Mouse (Mus musculus) gastrocnemius, postnatal 36 days (tissue): ENCODE data around the gene Frmd4a. TPM values are rescaled to one million over a fixed set of nuclear protein-coding genes. Genes with fewer than 3 reads are reported as not detected.

ENCODE experiments used
- DNase-seq, 2 experiments: peaks; one replicate each; pipeline ENCODE4 v3.0.0; 2022
- intact Hi-C: fragments of 180-260 bp; cut with DNase I; formaldehyde crosslinking; loops from one replicate; pipeline ENCODE4 v1.15.1; 2025
- total RNA-seq, 2 experiments: library from RNA; stranded (reverse); gene quantifications; 2 replicates each; pipeline ENCODE4 v1.2.3; 2021

The Frmd4a gene
- total RNA-seq, 2 experiments from 2014 or later: 3.9 to 4.0 TPM

GRCm38 (mm10) chr2:4267377-4267776, 249.9 kb downstream of the Frmd4a start:
- intact Hi-C loops: no loop called here

DNA sequence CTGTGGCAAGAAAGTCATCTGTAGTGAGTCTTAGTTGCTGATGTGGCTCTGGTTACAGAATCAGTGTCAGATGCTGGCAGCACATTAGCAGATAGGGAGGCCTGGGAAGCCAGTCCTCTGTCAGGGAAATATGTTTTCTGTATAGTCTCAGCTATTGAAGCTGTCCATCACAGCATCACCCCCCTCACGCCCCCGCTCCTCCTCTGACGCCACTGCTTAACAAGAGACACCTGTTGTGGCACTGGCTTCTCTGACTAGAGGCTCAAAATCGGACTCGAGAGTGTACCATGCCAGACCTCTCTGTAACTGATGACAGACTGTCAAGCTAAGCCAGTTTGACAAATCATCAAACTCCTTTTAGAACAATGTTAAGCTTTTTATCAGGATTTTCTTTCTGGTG, 265.3 kb downstream of the Frmd4a start:
- no peak for DNase-seq
- intact Hi-C loops: no loop called here

More at GRCm38 (mm10) chr2:4267377-4267776, 249.9 kb downstream of the Frmd4a start:
- no peak for DNase-seq

DNA sequence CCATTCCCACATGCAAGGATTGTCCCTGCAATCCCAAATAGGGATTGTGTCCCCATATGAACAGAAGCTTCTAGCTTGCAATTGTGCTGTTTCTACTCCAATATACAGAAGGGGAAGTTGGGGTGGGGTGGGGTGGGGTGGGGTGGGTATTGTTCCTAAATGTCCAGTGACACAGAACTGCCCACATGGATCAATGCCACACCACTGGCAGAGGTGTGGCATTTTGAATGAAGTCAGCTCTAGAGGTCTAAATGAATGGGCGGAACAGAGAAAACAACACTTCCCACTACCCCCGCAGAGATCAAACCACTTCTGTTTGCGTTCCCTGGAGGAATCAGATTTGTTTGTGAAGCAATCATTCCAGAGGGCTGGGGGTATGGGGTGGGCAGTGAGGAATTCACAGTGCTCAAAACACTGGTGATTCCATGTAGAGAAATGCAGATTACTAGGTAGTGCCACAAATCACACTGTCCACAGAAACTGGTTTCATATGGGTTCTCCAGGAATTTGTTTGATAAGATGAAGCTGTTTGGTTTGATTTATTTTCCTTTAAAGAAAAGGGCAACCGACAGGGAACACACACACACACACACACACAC, 268.3 kb downstream of the Frmd4a start:
- no peak for DNase-seq
- intact Hi-C loops: no loop called here

- intact Hi-C loops: no loop called here
- no peak for DNase-seq
These were observed 268.9 kb downstream of the Frmd4a start for GRCm38 (mm10) chr2:4286390-4286901.

GRCm38 (mm10) chr2:4290475-4290874, 273.0 kb downstream of the Frmd4a start:
- intact Hi-C loops: no loop called here
- no peak for DNase-seq

DNA sequence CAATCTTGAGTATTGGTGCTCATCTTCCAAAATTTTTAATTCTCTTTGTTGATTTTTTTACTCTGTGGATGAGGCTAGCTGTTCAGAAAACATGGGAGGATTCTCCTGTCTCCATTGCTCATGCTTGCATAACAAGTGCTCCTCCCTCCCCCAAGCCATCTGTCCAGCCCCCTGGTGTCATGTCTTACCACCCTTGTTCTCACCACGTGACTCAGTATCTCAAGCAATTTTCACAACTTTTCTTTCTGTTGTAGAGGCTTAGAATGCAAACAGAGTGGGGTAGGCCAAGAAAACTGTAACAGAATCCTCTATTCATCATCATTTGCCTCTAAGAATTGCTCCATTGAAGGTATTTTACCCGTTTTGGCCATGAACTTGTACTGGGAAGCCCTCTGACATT, 273.6 kb downstream of the Frmd4a start:
- intact Hi-C loops: no loop called here
- no peak for DNase-seq

DNA sequence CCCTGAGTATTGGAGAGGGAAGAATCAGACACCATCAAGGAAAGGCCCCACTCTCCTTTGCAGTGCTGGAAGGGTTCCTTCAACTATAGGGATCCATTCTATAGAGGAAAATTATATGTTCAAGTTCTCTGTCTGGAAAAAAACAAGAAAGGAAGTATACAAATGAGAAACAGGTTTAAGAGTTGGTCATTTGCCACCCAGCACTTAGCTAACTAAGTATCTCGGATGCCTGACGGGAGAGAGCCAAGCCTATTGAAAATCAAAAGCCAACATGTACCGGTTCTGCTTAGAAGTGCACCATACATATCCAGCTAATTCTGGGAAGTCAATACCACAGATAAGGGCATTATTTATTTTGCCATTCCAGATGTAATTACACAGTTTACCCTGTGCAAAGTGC, 274.2 kb downstream of the Frmd4a start:
- intact Hi-C loops: no loop called here
- DNase-seq: no peak

GRCm38 (mm10) chr2:4293726-4294125, 276.2 kb downstream of the Frmd4a start:
- DNase-seq: no peak

GRCm38 (mm10) chr2:4295641-4296040, 278.1 kb downstream of the Frmd4a start:
- DNase-seq: no peak
- intact Hi-C loops: no loop called here

More at GRCm38 (mm10) chr2:4293726-4294125, 276.2 kb downstream of the Frmd4a start:
- intact Hi-C loops: no loop called here

DNA sequence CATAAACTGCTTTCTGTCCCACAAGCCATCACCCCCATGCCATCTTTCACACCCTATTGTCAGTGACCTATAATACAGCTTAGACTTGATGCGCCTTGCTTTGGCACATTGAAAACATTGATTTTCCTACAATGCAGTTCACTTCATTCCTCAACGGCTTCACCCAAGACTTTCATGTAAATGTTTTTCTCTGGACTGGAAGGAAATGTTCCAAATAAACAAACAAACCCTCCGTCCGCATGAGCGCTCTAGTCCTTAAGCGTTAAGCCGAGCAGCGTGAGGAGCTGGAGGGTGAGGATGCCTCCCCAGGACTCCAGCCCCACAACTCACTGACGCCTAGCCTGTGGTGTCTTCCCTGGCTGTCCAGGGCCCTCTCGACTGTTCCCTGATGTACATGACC, 279.4 kb downstream of the Frmd4a start:
- DNase-seq: no peak
- intact Hi-C loops: no loop called here

GRCm38 (mm10) chr2:4298325-4299215, 281.1 kb downstream of the Frmd4a start:
- no peak for DNase-seq
- intact Hi-C loops: no loop called here

DNA sequence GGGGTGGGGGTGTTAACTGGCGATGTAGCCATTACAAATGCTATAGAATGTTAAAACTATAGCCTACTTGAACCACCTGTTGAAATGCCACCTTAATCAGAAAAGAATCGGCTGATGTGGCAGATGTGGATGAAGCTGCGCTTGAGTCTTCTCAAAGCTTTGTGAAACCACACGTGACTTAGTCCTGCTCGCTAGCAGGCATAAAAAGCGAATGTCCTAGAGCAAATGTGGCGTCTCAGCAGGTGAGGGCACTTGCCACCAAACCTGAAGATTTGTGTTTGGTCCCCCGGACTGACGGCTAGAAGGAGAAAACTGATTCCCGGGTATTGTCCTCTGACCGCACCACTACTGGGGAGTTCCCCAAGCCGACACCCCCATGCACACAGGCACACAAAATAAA, 282.1 kb downstream of the Frmd4a start:
- intact Hi-C loops: no loop called here
- no peak for DNase-seq

DNA sequence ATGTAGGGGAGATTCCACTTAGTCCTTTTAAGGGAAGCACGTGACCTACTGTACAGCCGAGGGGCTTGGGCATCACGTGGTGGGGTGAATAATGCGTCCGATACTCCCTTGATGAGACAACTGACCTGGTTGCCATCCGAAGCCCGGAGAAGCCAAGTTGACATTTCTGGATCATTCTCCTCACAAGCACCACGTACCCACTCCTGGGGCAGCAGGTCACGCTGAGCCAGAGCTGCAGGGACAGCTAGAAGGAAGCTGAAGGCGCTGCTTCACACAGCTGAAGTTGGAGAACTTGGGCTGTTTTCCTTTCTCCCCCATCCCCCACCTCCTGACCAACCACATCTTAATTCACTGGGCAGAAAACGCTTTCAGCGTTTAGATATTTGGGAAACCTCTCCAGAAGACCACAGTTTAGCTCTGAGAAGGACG, 282.9 kb downstream of the Frmd4a start:
- intact Hi-C loops: no loop called here
- peak in 1 of 2 experiments; percentile 25 for DNase-seq

GRCm38 (mm10) chr2:4300816-4301215, 283.3 kb downstream of the Frmd4a start:
- intact Hi-C loops: no loop called here
- no peak for DNase-seq

DNA sequence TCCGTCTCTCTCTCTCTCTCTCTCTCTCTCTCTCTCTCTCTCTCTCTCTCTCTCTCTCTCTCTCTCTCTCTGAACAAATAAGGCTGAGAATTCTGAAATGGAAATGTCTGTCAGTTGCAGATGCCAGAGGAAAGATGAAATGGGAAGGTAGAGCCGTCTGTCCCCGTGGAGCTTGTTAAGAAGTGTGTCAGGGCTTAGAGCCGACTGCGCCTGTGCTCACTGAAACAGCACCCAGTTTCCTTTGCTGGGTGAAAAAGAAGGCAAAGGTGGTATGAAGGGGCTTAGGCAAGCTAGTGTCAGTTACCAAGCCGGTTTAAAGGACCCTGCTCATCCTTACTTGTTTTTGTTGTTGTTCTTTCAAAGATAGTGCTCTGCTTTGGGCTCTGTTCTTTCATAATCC, 283.7 kb downstream of the Frmd4a start:
- no peak for DNase-seq
- intact Hi-C loops: no loop called here

GRCm38 (mm10) chr2:4301692-4302091, 284.2 kb downstream of the Frmd4a start:
- DNase-seq: no peak
- intact Hi-C loops: no loop called here

DNA sequence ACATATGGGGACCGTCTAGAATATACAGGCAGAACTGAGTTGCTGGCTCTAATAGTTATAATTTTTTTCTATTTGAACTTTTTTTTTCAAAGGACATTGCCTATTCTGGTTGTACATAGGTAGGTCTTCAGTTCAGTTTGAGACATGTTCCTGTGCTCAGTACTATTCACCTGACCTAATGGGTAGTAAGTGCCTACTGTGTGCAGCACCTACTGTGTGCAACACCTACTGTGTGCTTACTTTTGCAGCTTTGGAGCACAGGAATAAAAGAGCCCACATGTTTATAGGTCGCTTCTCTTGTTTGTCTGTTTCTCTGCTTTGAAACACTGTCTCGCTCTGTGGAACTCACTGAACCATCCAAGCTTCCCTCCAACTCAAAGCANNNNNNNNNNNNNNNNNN, 284.6 kb downstream of the Frmd4a start:
- no peak for DNase-seq

GRCm38 (mm10) chr2:4307076-4307475, 289.6 kb downstream of the Frmd4a start:
- no peak for DNase-seq
- intact Hi-C loops: no loop called here

More for the DNA sequence above, 284.6 kb downstream of the Frmd4a start:
- intact Hi-C loops: no loop called here

- intact Hi-C loops: loop anchor here (10.0 kb wide), 2 partner anchors 500 to 550 kb away; no protein-coding TSS in a partner anchor
- DNase-seq: no peak
These were observed 297.0 kb downstream of the Frmd4a start for GRCm38 (mm10) chr2:4314545-4314944.

GRCm38 (mm10) chr2:4316589-4316988, 299.1 kb downstream of the Frmd4a start:
- intact Hi-C loops: loop anchor here (2.0 to 10.0 kb wide), 3 partner anchors 176 to 548 kb away; no protein-coding TSS in a partner anchor
- no peak for DNase-seq

- DNase-seq: no peak
These were observed 300.6 kb downstream of the Frmd4a start for GRCm38 (mm10) chr2:4318134-4318533.

More at GRCm38 (mm10) chr2:4318134-4318533, 300.6 kb downstream of the Frmd4a start:
- intact Hi-C loops: loop anchor here (10.0 kb wide), 2 partner anchors 503 to 547 kb away; no protein-coding TSS in a partner anchor
